Mouse (Mus musculus): Measurements from ENCODE around the gene Foxp1.

- TF ChIP-seq CTCF (IDR thresholded peaks at IDR 0.05; ENCODE audit: borderline replicate concordance, extremely low read depth, insufficient read depth, insufficient read length) (no peak), POLR2A (IDR thresholded peaks at IDR 0.05; ENCODE audit: borderline replicate concordance, extremely low read depth, insufficient read depth, insufficient read length, poor library complexity, severe bottlenecking) (no peak)
Measured at GRCm38 (mm10) chr6:99375865-99376264, 146.7 kb downstream of the Foxp1 start.

Data from brain, embryonic 14.5 days (tissue).